Mouse (Mus musculus): ENCODE measurements around the gene Mcu. TPM values are rescaled to one million over a fixed set of nuclear protein-coding genes. Genes with fewer than 3 reads are reported as not detected.

Gene Mcu
- polyA plus RNA-seq, 1 experiment from 2014 or later = 30.8 TPM

GRCm38 (mm10) chr10:59604879-59605464 is 11.5 kb downstream of the Mcu start:
- ATAC-seq (ENCODE audit: borderline replicate concordance, extremely low read depth, low FRiP score, low TSS enrichment) = no peak
- WGBS = 59% methylated on average over 11 of the region's 11 CpGs
- Histone ChIP-seq H3K36me3 (no peaks in the 10 kb centered on the region), H3K4me3 (no peak overlapping the region), H3K27me3 (no peaks in the 10 kb centered on the region), H3K4me2 (no peak overlapping the region), H3K4me1 (peaks cover 19% of the 10 kb centered on the region), H3K9ac (no peak overlapping the region), H3K27ac (no peak overlapping the region), H3K9me3 (no peaks in the 10 kb centered on the region)

GRCm38 (mm10) chr10:59603843-59604242 is 12.6 kb downstream of the Mcu start:
- Histone ChIP-seq H3K9ac (no peak overlapping the region), H3K27ac (no peak overlapping the region), H3K27me3 (no peaks in the 10 kb centered on the region), H3K4me1 (peaks cover 19% of the 10 kb centered on the region), H3K9me3 (no peaks in the 10 kb centered on the region), H3K4me2 (no peak overlapping the region), H3K36me3 (no peaks in the 10 kb centered on the region), H3K4me3 (no peak overlapping the region)
- ATAC-seq (ENCODE audit: borderline replicate concordance, extremely low read depth, low FRiP score, low TSS enrichment) = no peak
- 53% methylated on average over 5 of the region's 5 CpGs for WGBS

GRCm38 (mm10) chr10:59602891-59603290 is 13.6 kb downstream of the Mcu start:
- H3K27me3 ChIP-seq = no peaks in the 10 kb centered on the region
- peaks cover 19% of the 10 kb centered on the region for H3K4me1 ChIP-seq
- no peak overlapping the region for H3K9ac ChIP-seq
- H3K36me3 ChIP-seq = no peaks in the 10 kb centered on the region
- no peak overlapping the region for H3K4me3 ChIP-seq
- 53% methylated on average over 14 of the region's 14 CpGs for whole genome bisulfite sequencing
- H3K27ac ChIP-seq = no peak overlapping the region
- no peak overlapping the region for H3K4me2 ChIP-seq
- H3K9me3 ChIP-seq = no peaks in the 10 kb centered on the region
- no peak for ATAC-seq (ENCODE audit: borderline replicate concordance, extremely low read depth, low FRiP score, low TSS enrichment)

GRCm38 (mm10) chr10:59602043-59602442 is 14.4 kb downstream of the Mcu start:
- Histone ChIP-seq H3K27ac (0 out of 2 replicates have a peak overlapping the region, but pooled peaks have one; percentile 11), H3K27me3 (no peaks in the 10 kb centered on the region), H3K9ac (no peak overlapping the region), H3K9me3 (no peaks in the 10 kb centered on the region), H3K4me2 (no peak overlapping the region), H3K4me3 (no peak overlapping the region), H3K4me1 (peaks cover 19% of the 10 kb centered on the region), H3K36me3 (no peaks in the 10 kb centered on the region)
- ATAC-seq (ENCODE audit: borderline replicate concordance, extremely low read depth, low FRiP score, low TSS enrichment) = no peak
- WGBS = 55% methylated on average over 8 of the region's 8 CpGs

- Histone ChIP-seq H3K4me1 (peaks cover 18% of the 10 kb centered on the region), H3K27ac (no peak overlapping the region), H3K9ac (no peak overlapping the region), H3K36me3 (no peaks in the 10 kb centered on the region), H3K27me3 (no peaks in the 10 kb centered on the region), H3K9me3 (no peaks in the 10 kb centered on the region), H3K4me3 (no peak overlapping the region), H3K4me2 (no peak overlapping the region)
- 69% methylated on average over 8 of the region's 8 CpGs for WGBS
- no peak for ATAC-seq (ENCODE audit: borderline replicate concordance, extremely low read depth, low FRiP score, low TSS enrichment)
Observed at GRCm38 (mm10) chr10:59600516-59600915, 16.0 kb downstream of the Mcu start.

GRCm38 (mm10) chr10:59593826-59594570 is 22.5 kb downstream of the Mcu start:
- peak; percentile 31; the same call in 1 of the 2 replicates for ATAC-seq (ENCODE audit: borderline replicate concordance, extremely low read depth, low FRiP score, low TSS enrichment)
- no peaks in the 10 kb centered on the region for H3K36me3 ChIP-seq
- WGBS = 62% methylated on average over 13 of the region's 13 CpGs
- H3K27ac ChIP-seq = no peak overlapping the region
- peaks cover 10% of the 10 kb centered on the region for H3K4me1 ChIP-seq
- no peak overlapping the region for H3K4me2 ChIP-seq
- no peaks in the 10 kb centered on the region for H3K27me3 ChIP-seq
- no peak overlapping the region for H3K4me3 ChIP-seq
- H3K9me3 ChIP-seq = no peaks in the 10 kb centered on the region
- no peak overlapping the region for H3K9ac ChIP-seq

- H3K9me3 ChIP-seq = no peaks in the 10 kb centered on the region
- H3K27me3 ChIP-seq = no peaks in the 10 kb centered on the region
- H3K9ac ChIP-seq = no peak overlapping the region
- no peak overlapping the region for H3K27ac ChIP-seq
- H3K4me3 ChIP-seq = no peak overlapping the region
- peaks cover 10% of the 10 kb centered on the region for H3K4me1 ChIP-seq
- WGBS = 94% methylated on average over 9 of the region's 9 CpGs
- no peak overlapping the region for H3K4me2 ChIP-seq
- no peak for ATAC-seq (ENCODE audit: borderline replicate concordance, extremely low read depth, low FRiP score, low TSS enrichment)
- H3K36me3 ChIP-seq = no peaks in the 10 kb centered on the region
Observed at GRCm38 (mm10) chr10:59590606-59591005, 25.9 kb downstream of the Mcu start.

- no peak for ATAC-seq (ENCODE audit: borderline replicate concordance, extremely low read depth, low FRiP score, low TSS enrichment)
- Histone ChIP-seq H3K9me3 (no peaks in the 10 kb centered on the region), H3K4me1 (peaks cover 10% of the 10 kb centered on the region), H3K27ac (no peak overlapping the region), H3K4me2 (peak overlapping the region; percentile 43), H3K36me3 (no peaks in the 10 kb centered on the region), H3K27me3 (no peaks in the 10 kb centered on the region), H3K4me3 (no peak overlapping the region), H3K9ac (no peak overlapping the region)
- WGBS = 58% methylated on average over 13 of the region's 13 CpGs
Observed at GRCm38 (mm10) chr10:59589856-59590255, 26.6 kb downstream of the Mcu start.

GRCm38 (mm10) chr10:59589420-59589819 is 27.1 kb downstream of the Mcu start:
- WGBS = 74% methylated on average over 7 of the region's 7 CpGs
- 0 out of 2 replicates have a peak overlapping the region, but pooled peaks have one; percentile 43 for H3K4me2 ChIP-seq
- ATAC-seq (ENCODE audit: borderline replicate concordance, extremely low read depth, low FRiP score, low TSS enrichment) = no peak
- no peak overlapping the region for H3K27ac ChIP-seq
- no peaks in the 10 kb centered on the region for H3K36me3 ChIP-seq
- no peaks in the 10 kb centered on the region for H3K27me3 ChIP-seq
- H3K4me1 ChIP-seq = peaks cover 10% of the 10 kb centered on the region
- H3K9ac ChIP-seq = no peak overlapping the region
- H3K9me3 ChIP-seq = no peaks in the 10 kb centered on the region
- no peak overlapping the region for H3K4me3 ChIP-seq

GRCm38 (mm10) chr10:59588135-59588534 is 28.4 kb downstream of the Mcu start:
- ATAC-seq (ENCODE audit: borderline replicate concordance, extremely low read depth, low FRiP score, low TSS enrichment) = no peak
- Histone ChIP-seq H3K9ac (no peak overlapping the region), H3K27ac (no peak overlapping the region), H3K9me3 (no peaks in the 10 kb centered on the region), H3K4me2 (no peak overlapping the region), H3K27me3 (no peaks in the 10 kb centered on the region), H3K4me1 (peaks cover 10% of the 10 kb centered on the region), H3K4me3 (no peak overlapping the region), H3K36me3 (no peaks in the 10 kb centered on the region)
- 87% methylated on average over 7 of the region's 7 CpGs for WGBS

- no peaks in the 10 kb centered on the region for H3K27me3 ChIP-seq
- H3K27ac ChIP-seq = no peak overlapping the region
- no peak for ATAC-seq (ENCODE audit: borderline replicate concordance, extremely low read depth, low FRiP score, low TSS enrichment)
- H3K9me3 ChIP-seq = no peaks in the 10 kb centered on the region
- H3K9ac ChIP-seq = no peak overlapping the region
- H3K4me2 ChIP-seq = no peak overlapping the region
- 82% methylated on average over 15 of the region's 15 CpGs for WGBS
- no peak overlapping the region for H3K4me3 ChIP-seq
- H3K36me3 ChIP-seq = no peaks in the 10 kb centered on the region
- peaks cover 10% of the 10 kb centered on the region for H3K4me1 ChIP-seq
Observed at GRCm38 (mm10) chr10:59586821-59587220, 29.7 kb downstream of the Mcu start.

- H3K27ac ChIP-seq = no peak overlapping the region
- no peaks in the 10 kb centered on the region for H3K9me3 ChIP-seq
- H3K36me3 ChIP-seq = no peaks in the 10 kb centered on the region
- ATAC-seq (ENCODE audit: borderline replicate concordance, extremely low read depth, low FRiP score, low TSS enrichment) = no peak
- H3K27me3 ChIP-seq = no peaks in the 10 kb centered on the region
- 79% methylated on average over 5 of the region's 5 CpGs for WGBS
- H3K4me1 ChIP-seq = peaks cover 10% of the 10 kb centered on the region
- H3K9ac ChIP-seq = no peak overlapping the region
- H3K4me3 ChIP-seq = no peak overlapping the region
- H3K4me2 ChIP-seq = no peak overlapping the region
Observed at GRCm38 (mm10) chr10:59585621-59586020, 30.9 kb downstream of the Mcu start.

Measured in lung, embryonic 15.5 days (tissue).